Mouse (Mus musculus): ENCODE data around the gene Syngr2.

Syngr2 gene

DNA sequence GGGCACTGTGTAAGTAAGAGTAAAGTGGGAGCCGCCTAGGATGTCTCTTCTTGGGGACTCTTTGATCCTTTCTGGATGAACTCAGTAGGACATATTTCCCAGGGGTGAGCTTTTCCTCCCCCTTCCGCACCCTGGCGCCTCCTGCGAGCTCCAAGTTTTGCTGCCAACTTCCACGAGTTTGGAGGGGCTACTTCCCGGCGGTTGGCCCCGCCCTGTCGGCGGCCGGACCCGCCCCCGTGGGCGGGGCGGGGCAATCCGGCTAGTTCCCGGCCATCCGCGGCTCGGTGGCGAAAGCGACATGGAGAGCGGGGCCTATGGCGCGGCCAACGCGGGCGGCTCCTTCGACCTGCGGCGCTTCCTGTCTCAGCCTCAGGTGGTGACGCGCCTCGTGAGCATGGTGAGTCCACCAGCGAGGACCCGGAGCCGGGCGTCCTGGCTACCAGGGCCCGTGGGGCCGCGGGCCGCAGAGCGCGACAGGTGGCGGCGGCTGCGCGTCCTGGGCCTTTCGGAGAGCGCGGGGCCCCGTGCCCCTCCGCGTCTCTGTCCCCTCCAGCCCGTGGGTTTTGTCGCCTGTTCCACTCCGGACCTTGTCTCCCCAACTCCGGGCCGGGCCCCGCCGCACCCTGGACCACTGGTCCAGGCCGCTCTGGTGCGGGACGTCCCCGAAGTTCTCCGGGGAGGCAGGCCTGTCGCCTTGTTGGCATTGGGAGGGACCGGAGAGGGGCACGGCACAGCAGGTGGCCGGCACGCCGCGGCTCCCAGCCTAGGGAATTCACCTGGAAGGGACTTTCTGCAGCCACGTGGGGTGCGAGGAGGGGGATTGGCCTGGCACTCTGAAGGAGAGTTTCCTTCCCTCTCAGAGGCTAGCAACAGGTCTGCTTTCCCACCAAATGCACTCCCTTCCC, at the start of gene Syngr2, which contains the start of gene Gm20708:
TSS of gene Syngr2 (plus strand) at position 262 of the 905 bp plus-strand sequence.
TSS of gene Gm20708 (plus strand) at position 262 of the 905 bp plus-strand sequence.
- DNase-seq = no peak

DNA sequence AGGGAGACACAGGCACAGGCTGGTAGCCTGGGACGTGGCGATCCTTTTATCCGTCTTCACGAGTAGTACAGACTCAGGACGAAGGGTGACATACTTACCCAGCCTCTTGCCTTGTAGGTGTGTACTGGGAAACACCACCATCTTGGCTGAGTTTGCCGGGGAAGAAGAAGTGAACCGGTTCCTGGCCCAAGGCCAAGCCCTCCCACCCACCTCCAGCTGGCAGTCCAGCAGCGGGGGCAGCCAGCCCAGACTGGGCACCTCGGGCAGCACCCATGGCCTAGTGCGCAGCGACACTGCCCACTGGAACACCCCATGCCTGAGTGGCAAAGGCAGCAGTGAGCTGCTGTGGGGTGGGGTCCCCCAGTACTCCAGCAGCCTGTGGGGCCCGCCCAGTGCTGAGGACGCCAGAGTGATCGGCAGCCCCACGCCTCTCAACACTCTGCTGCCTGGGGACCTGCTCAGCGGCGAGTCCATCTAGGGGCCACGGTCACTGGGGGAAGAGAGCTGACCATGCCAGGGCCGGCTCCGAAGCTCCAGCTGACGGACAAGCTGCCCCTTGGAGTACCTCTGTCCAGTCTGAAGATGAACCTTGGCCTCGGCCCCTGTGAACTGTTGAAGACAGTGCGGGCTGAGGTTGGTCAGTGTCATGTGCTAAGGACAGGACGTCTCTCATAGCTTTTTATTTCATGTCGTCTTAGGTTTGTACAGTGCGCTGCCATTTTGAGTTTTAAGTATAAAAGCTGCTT, 48.9 kb upstream of the Syngr2 start:
- no peak for DNase-seq

DNA sequence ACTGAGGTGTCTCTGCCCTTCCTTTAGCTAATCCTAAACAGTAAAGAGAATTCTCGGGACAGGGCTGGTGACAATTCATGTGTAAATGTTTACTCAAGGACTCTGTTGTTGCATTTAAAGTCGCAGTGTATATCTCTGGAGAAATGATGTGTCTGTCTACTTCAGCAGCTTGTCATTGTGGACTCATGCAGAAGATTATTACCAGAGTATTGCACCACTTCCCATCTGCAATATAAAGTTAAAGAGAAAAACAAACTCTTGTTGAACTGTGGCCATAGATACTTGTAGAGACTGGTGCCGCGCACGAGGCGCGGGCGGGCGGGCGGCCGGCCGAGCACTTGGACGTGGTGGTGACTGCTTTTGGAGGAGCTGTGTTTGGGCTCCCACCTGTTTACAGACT, 47.7 kb upstream of the Syngr2 start:
- no peak for DNase-seq

DNA sequence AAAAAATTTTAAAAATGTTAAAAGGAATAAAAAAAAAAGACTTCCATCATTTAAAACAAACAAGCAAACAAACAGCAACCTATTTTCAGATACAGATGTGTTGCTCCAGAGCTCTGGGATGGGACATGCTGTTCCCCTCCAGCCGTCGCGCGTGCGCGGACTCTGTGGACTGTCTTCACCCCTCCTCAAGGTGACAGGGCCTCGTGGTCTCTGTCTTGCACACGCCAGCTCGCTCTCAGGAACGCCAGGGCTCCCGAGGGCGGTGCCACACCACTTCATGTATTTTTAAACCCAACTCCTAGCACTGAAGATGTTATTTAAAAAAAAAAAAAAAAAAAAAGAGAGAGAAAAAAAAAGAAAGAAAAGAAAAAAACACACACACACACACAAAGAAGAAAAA, 47.2 kb upstream of the Syngr2 start:
- no peak for DNase-seq

DNA sequence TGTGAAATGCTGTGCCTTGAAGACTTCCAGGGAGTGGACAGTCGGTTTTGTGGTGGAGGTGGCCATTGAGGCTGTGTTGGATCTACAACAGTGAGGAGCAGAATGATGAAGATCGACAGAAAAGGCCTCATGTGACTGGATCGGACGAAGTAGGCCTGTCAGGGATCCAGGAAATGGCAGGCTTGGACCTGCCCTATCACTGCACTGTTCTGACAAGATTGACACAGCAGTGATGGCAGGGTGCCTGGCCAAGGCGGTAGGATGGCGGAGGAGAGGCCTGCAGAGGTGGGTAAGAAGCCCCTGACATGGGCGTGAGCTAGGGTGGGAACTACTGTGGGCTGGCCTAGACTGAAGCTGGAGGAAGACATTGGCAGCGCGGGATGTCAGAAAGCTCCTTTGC, 45.1 kb upstream of the Syngr2 start:
- no peak for DNase-seq

DNA sequence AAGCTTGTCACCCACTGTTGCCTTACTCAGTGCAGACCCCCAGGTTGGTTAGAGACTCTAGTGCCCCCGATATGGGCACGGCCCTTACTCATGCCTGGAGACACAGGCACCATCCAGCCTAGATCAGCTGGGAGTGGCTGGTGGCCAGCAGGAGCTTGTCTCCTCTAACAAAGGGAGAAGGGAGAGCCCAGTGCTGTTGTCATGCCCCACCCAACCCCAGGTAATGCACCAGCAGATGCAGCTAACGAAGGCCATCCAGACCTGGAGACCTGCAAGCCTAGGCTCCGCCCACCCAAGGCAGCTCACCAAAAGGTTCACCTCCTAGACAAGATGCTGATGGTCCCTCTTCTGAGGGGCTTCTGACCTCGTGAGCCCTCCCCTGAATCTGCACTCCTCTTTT, 44.1 kb upstream of the Syngr2 start:
- no peak for DNase-seq

DNA sequence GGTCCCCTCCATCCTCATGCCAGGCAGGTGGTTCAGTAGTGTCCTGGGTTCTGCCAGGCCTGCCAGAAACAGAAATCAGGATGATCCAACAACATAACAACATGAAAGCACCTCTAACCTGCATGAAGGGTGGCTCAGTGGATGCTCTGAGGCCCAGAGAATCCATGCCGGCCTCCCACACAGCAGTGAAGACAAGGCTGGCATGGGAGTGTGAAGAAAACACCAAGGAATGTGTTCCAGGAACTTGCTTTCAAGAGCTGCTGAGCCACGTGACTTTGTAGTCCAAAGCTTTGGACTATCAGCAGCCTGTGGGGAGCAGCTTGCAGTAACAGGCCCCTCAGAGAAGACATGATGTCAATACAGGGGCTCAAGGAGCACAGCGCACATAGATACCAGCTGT, 43.2 kb upstream of the Syngr2 start:
- DNase-seq = no peak

DNA sequence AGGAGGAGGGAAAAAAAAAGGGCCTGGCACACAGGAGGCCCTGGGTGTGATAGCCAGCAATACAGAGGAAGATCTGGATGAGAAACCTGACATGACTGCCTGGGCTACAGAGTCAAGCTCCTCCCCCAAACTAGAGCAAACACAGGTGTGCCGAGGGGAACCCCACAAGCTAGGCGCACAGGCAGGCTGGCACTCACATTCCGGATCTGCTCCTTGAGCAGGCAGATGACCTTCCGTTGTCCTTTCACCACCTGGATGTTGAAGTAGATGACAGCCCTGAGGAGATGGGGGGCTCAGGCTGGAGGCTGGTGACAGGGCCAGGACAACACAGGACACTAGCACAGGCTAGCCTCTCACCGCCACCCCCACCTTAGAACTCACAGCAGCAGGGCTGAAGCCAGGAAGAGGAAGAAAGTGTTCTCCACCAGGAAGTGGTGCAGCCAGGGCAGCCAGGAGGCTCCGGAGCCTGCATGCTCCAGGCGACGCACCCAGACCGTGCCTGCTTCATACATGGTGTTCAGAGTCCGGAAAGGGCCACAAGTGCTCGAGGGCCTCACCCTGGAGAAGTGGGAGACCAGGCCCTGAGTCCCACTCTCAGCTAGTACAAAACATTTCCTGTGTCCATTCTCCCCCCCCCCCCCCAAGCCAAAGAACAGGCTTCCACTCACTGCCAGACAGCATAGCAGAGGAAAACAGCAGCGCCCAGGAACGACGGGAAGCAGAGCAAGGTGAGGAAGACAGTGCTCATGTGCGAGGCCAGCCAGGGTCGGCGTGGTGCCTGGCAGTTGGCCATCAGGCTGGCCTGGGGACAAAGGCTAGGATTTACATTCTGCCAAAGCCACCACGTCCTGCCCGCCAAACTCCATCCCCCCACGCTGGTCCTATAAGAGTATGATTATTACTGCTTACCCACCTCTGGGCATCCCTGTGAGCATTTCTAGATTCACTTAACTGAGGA, 40.5 kb upstream of the Syngr2 start:
- DNase-seq = no peak

DNA sequence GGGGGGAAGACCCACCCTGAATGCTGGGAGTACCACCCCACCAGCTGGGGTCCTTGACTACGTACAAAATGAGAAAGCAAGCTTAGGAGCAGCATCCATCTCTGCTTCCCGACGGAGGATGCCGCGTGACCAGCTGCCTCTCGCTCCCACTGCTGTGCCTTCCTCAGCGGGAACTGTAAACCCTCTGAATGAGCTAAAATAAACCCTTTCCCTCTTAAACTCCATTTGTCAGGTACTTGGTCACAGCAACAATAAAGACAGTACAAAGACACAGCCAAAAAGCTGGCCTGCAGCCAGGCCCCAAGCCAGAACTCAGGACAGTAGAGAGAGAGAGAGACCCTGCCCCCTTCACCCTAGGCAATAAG, 39.8 kb upstream of the Syngr2 start:
- DNase-seq = no peak

DNA sequence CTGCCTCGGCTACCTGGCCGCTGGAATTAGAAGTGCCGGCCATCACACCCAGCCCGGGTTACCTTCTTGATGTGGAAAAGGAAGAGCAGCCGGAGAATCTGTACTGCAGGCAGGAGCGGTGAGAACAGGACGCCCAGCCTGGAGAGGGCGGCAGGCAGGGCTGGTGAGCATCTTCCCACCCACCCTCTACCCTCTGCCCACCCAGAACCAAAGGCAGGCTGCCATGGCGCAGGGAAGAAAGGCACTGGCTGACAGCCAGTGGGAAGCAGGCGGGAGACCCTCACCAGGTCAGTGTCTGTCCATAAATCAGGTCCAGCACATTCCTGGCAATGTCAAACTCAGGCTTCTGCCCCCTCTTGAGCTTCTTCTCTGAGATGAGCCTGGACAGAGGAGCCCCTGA, 39.1 kb upstream of the Syngr2 start:
- DNase-seq = no peak

DNA sequence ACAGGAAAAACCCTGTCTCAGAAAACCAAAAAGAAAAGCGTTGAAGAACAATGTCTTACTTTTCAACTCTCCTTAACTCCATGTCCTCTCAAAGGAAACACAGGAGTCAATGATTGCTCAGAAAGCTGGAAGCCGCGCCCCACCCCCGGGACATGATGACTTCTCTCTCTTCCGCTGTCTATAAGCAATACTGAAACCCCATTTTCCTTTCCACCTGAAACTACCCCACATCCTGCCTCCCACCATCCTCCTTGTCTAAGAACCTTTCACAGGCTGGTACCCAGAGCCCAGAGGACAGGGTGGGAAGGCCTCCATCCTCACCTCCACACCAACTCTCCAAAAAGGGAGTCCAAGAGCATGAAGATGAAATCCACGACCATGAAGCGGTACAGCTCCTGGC, 37.1 kb upstream of the Syngr2 start:
- DNase-seq = no peak

DNA sequence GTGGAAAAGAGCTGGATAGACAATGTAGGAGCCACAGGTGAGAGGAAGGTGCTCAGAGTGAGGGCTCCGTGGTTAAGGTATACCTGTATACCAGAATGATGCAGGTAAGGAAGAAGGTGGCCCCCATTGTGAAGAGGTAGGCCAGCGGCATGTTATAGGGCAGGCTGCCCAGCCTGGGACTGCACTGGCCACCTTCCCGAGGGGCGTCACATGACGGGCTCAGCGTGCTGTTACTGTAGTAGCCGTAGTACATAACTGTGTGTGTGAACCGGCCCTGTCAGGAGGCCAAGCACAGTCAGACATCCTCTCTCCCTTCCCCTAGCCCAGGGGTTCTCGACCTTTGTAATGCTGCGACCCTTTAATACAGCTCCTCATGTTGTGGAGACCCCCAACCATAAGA, 34.5 kb upstream of the Syngr2 start:
- no peak for DNase-seq

DNA sequence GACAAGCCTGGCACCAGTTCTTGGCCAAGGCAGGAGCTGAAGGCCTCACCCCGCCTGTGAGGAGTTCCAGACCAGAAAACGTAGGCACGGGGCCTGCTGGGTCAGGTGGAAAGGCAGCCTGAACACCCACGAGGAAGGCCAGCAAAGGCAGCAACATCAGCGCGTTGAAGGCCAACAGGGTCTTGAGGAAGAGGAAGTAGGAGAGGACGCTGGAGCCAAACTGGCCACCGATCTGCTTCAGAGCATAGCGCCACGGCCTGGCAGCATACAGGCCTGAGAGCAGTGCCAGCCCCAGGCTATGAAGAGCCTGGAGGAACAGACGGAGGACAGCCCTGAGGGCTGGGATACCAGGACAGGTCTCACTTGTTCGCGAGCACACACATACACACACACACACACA, 33.9 kb upstream of the Syngr2 start:
- peak; percentile 59 for DNase-seq

DNA sequence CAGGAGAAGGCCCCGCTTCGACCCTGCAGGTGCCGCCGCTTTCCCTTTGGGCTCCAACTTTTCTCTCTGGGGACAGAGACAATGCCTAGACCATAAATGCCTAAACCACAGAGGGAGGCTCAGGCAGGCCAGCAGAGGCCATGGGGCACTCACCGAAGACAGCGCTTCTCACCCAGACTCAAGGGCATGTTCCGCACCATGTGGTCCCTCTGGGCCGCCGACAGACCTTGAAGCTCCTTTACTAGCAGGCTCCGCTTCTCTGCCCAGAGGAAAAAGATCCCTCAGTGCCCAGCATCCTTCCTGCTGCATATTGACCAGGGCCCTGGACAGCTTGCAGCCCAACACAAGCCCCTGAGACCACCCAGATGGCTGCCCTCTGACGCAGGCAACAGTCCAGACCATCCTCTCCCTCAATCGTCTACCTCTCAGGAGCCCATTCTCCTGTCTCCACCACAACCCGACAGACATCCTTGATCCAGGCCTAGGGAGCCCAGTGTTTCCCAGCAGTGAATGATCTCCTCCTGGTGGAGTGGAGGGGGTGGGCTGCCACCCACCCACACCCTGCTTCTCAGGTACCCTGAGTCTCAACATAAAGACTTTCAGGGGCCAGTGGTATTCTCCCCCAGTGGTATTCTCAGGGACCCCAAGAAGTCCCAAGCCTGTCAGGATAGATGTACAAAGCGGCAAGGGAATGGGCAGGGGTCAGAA, 33.2 kb upstream of the Syngr2 start:
- no peak for DNase-seq

DNA sequence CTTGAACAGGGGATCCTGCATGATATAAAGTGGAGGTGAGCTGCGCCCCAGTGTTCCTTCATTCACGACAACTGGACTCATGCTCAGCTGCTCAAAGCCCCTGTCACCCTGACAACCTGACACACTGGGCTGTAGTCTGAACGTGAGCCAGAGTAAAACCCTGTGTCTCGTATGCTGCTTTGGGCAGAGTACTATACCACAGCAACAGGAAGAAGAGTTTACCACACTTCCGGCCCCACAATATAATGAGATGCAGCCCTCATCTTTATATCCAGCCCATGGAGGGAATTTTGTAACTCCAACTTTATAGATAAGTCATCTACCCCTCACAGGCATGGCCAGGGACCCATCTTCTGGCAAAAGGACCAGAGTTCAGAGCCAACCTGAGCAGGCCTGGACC, 32.4 kb upstream of the Syngr2 start:
- no peak for DNase-seq

DNA sequence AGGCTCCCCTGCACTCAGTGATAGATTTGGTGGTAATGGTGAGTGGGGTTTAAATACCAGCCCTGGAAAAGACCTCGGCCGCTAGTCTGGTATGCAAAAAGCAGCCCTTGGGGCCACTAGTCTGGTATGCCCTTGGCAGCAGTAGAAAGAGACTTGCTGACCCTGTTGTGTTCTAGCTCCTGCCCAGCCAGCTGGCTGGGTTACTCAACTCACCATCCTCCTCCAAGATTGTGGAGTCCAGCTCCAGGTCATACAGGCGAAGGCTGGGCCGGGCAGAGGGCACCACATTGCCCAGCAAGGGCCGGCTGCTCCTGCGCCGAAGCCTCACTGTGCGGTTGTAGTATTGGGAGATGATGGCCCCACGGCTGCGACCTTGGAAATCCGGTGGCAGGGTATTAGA, 31.4 kb upstream of the Syngr2 start:
- DNase-seq = no peak

DNA sequence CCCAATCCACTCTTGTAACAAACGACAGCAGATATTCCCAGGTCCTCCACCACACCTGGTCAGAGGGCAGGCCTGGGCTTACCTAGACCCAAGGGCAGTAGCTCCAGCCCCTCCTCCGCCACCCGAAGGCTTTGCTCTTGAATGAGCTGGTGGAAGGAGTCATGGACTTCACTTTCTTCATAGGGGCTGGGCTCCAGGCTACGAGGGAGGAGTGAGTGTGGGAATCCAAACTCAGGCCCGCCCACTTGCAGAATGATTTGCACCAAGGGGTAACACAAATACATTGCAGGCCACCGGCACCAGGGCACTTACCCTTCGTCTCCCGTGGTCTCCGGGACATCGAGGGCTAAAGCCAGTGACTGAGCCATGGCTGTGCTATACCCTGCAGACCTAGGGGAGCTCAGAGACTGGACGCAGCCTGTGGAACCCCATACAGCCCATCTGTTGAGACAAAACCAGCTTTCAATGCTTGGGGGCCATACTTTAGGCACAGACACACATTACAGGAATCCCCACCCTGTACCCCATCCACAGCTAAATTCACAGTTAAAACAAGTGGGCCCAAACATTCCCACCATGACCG, 30.5 kb upstream of the Syngr2 start:
- no peak for DNase-seq

DNA sequence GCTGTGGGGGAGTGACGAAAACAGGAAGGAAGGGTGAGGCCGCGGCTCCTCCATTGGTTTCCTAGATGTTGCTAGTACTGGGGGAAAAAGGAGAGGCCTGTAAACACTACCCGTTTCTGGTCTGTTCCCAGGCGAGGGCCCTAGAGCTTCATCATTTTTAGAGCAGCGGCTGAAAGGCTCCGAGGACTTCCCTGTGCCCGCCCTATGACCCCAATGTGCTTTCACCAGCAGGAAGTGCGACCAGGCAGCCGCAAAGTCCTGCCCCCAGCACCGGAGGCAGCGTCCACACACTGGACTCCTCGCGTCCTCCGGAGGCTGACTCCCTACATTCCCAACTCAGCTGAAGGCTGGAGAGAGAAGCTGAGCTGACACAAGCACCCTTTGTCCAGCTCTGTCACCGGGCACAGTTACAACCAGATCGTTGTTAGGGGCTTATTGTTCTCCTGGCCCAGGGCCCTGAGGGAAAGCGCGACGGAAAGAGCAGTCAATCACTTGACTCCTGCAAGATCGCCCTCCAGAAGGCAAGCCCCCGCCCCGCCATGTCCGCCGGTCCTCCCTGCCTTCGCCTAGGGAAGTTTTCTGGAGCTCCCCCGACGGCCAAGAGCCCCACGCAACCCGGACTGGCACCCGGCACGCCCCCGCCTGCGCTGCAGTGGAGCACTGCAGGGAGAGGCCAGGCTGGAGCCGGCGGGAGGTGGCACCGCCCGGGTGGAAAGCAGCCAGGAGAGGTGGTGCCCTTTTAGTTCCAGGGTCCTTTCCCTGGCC, 29.9 kb upstream of the Syngr2 start:
- peak; percentile 77 for DNase-seq

DNA sequence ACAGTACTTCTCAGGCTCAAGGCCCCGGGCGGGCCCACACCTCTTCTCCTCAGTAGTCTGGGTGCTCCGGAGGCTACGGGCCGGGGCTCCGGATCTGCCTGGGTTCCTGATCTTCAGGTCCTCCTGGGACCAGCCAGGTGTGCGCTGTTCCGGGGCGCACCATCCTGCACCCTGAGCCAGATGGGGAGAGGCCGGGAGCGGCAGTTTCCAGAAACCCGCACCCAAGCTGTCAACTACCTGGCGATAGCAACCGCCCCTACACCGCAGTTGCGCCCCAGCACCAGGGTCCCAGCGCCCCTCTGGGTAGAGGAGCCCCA, 29.3 kb upstream of the Syngr2 start:
- no peak for DNase-seq

DNA sequence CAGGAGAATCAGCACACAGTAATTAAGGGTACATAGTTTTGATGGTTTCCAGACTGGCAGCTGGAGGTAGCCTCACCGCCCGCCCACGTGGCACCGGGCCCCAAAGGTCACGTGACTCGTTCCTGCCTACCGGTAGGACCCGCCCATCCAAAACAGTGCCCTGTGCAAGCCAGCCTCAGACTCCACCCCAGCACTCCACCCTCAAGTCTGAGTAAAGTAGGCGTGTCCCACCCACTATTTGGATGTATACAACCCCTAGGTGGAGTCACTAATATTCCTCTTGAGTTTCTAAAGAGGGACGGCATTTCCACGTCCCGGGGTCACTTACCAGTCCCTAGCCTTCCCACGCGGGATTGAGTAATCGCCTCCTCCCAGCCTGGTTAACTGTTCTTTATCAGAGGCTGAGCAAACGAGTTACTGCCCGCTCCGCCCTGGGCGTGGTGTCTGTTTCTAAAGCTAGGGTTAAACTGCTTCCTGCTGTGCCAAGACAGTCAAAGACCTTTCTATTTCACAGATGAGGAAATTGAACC, 28.8 kb upstream of the Syngr2 start:
- peak; percentile 81 for DNase-seq

DNA sequence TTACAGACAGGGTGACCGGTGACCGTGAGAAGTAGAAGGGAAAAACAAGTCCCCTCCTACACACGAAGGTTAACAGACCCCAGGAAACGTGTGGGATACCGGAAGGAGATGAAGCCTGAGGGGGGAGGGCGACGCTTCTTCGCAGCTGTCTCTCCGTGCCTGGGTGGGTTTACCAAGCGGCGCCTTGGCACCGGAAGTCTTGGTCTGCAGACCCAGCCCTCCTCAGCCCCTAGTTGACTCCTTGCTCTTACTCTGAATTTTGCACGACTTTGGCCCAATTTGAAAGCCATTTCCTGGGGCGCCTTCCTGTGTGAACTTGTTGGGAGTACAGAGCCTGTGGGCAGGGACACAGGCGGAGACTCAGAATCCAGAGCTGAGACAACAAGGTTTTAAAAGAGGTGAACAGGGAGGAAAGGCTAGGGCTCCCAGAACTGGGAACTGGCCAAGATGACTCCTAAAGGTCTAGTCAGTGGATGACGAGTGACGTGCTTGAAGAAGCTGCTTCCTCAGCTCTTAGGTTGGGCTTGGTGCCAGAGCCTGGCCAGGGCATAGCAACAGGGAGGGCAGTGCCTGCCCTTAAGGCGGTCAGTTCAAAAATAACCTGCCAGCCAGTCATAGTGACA, 28.2 kb upstream of the Syngr2 start:
- peak; percentile 77 for DNase-seq
